Mouse (Mus musculus) T-cell, adult 66 days (primary cell): ENCODE data around the gene Hist1h2bc. TPM values are rescaled to one million over a fixed set of nuclear protein-coding genes. Genes with fewer than 3 reads are reported as not detected.

Source experiments
- total RNA-seq, 2 experiments: library from RNA; stranded (reverse); gene quantifications; 3 replicates in 1 of 2; 4 replicates in 1 of 2; pipeline ENCODE4 v1.2.4; 2023

The Hist1h2bc gene
- 10 to 100 TPM in 1 of 2 experiments, 1 to 10 TPM in 1; 8.2 to 15.2 TPM for total RNA-seq

DNA sequence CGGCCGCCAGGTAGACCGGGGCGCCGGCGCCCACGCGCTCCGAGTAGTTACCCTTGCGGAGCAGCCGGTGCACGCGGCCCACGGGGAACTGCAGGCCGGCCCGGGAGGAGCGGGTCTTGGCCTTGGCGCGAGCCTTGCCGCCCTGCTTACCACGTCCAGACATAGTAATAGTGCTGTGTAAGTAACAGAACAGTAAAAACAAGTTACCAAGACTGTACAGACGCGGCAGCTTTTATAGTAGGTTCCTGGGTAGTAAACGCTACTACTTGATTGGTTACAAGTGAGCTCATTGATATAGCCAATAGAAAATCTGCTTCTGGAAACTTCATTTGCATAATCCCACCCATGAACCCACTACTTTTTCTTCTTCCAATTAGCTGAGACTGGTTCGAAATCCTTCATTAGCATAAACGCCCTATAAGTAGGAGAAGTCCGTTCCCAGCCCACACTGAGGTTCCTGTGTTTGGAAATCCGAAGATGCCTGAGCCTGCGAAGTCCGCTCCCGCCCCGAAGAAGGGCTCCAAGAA lies at the start of gene Hist1h2bc, which contains the start of gene Hist1h2ac:
Gene Hist1h2bc, plus strand, starts transcription at position 445 of the 527 bp plus-strand sequence.
Gene Hist1h2ac, minus strand, starts transcription at position 194 of the 527 bp plus-strand sequence.

DNA sequence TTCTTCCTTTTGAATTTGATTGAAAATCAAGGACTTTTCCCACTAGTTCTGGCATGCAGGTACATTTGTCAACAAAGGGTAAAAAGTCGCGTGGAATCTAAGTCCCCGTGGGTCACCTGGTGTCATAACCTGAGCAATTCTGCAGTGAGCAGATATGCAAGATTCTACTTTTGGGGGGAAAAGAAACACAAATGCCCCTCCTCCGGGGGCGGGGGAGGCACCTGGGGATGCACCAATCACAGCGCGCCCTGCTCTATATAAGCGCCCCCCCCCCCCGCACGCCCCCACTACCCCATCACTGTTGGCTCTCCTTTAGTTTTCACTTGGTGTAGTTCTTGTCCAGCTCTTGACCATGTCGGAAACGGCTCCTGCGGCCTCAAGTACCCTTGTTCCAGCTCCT lies 11.5 kb downstream of the Hist1h2bc start, which contains the start of gene Hist1h1t:
Gene Hist1h1t, plus strand, starts transcription at position 301 of the 400 bp plus-strand sequence.

DNA sequence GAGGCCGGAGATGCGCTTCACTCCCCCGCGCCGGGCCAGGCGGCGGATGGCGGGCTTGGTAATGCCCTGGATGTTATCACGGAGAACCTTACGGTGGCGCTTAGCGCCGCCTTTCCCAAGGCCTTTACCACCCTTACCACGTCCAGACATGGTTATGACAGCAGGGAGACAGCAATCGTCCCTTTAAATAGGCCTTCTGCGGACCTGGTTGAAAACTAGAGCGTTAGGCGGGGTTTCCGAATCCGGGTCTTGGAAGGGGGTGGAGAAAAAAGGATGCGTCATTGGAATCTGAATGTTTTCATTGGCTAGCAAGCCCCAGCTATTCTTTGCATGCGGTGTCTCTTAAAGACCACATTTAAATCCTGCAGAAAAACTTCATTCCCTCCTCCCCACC lies 14.3 kb downstream of the Hist1h2bc start, which contains the start of gene Hist1h4c:
Gene Hist1h4c, minus strand, starts transcription at position 155 of the 394 bp plus-strand sequence.

DNA sequence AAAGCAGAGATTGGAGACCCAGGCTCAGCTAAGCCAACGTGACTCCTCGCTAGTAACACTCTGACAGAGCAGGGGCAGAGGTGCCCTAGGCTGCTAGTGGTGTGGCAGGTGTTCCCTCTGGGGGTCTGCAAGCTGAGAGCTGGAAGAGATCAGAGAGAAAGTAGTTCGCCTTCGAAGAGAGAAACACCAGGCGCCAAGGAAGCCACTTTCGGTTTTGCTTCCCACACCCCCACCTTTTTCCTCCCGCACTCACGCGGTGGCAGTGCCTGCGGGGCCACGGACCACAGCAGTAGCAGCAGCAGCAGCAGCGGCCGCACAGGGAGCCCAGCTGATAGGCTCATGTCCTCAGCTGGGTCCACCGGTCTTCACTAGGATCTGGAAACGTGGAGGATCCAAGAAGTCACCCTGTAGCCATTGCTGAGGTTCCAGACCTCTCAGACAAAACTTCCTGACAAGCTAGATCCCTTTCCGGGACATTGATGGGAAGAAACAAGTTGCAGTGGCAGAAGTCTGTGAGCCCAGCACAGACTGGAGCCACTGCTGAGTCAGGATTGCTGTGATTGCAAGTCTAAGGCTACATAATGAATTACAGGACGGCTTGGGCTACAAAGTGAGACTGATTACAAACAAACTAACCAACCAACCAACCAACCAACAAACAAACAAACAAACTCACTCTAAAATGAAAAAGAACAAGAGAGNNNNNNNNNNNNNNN lies 26.5 kb downstream of the Hist1h2bc start, which contains the start of gene Hfe:
Gene Hfe, minus strand, starts transcription at position 481 of the 716 bp plus-strand sequence.

DNA sequence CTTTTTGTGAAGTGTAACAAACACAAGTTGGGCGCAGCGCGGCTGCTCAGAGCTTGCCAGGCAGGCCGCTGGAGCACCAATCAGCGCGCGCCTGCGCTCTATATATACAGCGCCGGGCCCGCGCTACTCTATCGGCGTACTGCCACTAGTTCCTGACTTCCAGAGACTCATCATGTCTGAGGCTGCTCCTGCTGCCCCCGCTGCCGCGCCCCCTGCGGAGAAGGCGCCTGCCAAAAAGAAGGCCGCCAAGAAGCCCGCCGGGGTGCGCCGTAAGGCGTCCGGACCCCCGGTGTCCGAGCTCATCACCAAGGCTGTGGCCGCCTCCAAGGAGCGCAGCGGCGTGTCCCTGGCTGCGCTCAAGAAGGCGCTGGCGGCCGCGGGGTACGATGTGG lies 54.7 kb downstream of the Hist1h2bc start, which contains the start of gene Hist1h1c:
Gene Hist1h1c, plus strand, starts transcription at position 132 of the 392 bp plus-strand sequence.

Other genes starting within 250 kb of the Hist1h2bc start
- not detected for gene Btn1a1, start 218.3 kb upstream of the Hist1h2bc start, total RNA-seq
- gene Btn2a2, start 195.3 kb upstream of the Hist1h2bc start, total RNA-seq: not detected
- gene Hist1h4h, start 153.1 kb upstream of the Hist1h2bc start, total RNA-seq: 100 to 1,000 TPM; 263 to 347 TPM
- gene Hist1h2af, start 150.3 kb upstream of the Hist1h2bc start, total RNA-seq: 10 to 100 TPM; 25.3 to 89.5 TPM
- 10 to 100 TPM; 15.6 to 26.1 TPM for gene Hist1h3g, start 148.8 kb upstream of the Hist1h2bc start, total RNA-seq
- gene Hist1h2bh, start 140.8 kb upstream of the Hist1h2bc start, total RNA-seq: 10 to 100 TPM in 1 of 2 experiments, 1 to 10 TPM in 1; 7.0 to 13.4 TPM
- 10 to 100 TPM; 62.8 to 92.1 TPM for gene Hist1h3f, start 140.1 kb upstream of the Hist1h2bc start, total RNA-seq
- gene Hist1h4f, start 132.6 kb upstream of the Hist1h2bc start, total RNA-seq: 100 to 1,000 TPM in 1 of 2 experiments, 10 to 100 TPM in 1; 83.0 to 211 TPM
- 10 to 100 TPM in 1 of 2 experiments, 1 to 10 TPM in 1; 7.2 to 15.8 TPM for gene Hist1h1d, start 130.9 kb upstream of the Hist1h2bc start, total RNA-seq
- gene Hist1h3e, start 121.8 kb upstream of the Hist1h2bc start, total RNA-seq: 100 to 1,000 TPM; 113 to 162 TPM
- 10 to 100 TPM; 10.2 to 27.9 TPM for gene Hist1h2ae, start 113.0 kb upstream of the Hist1h2bc start, total RNA-seq
- gene Hist1h2bg, start 112.8 kb upstream of the Hist1h2bc start, total RNA-seq: 100 to 1,000 TPM; 171 to 249 TPM
- 100 to 1,000 TPM in 1 of 2 experiments, 10 to 100 TPM in 1; 79.7 to 145 TPM for gene Hist1h2bf, start 110.0 kb upstream of the Hist1h2bc start, total RNA-seq
- 1 to 10 TPM in 1 of 2 experiments, not detected in 1; 10.0 TPM for gene Hist1h2ad, start 109.8 kb upstream of the Hist1h2bc start, total RNA-seq
- gene Hist1h3d, start 108.4 kb upstream of the Hist1h2bc start, total RNA-seq: 10 to 100 TPM in 1 of 2 experiments, 1 to 10 TPM in 1; 4.9 to 12.6 TPM
- 100 to 1,000 TPM; 122 to 174 TPM for gene Hist1h4d, start 102.6 kb upstream of the Hist1h2bc start, total RNA-seq
- gene Hist1h2be, start 63.1 kb upstream of the Hist1h2bc start, total RNA-seq: 10 to 100 TPM; 16.7 to 27.0 TPM
- 100 to 1,000 TPM; 103 to 169 TPM for gene Hist1h1e, start 61.6 kb upstream of the Hist1h2bc start, total RNA-seq
- gene Hist1h2ac, start 251 bp upstream of the Hist1h2bc start, total RNA-seq: 10 to 100 TPM; 10.3 to 12.2 TPM
- gene Hist1h1t, start 11.6 kb downstream of the Hist1h2bc start, total RNA-seq: not detected
- 100 to 1,000 TPM; 113 to 135 TPM for gene Hist1h4c, start 14.3 kb downstream of the Hist1h2bc start, total RNA-seq
- gene Hfe, start 26.7 kb downstream of the Hist1h2bc start, total RNA-seq: 1 to 10 TPM; 1.4 to 2.5 TPM
- 100 to 1,000 TPM; 569 to 655 TPM for gene Hist1h1c, start 54.6 kb downstream of the Hist1h2bc start, total RNA-seq
- 10 to 100 TPM in 1 of 2 experiments, 1 to 10 TPM in 1; 9.0 to 44.3 TPM for gene Hist1h3c, start 61.4 kb downstream of the Hist1h2bc start, total RNA-seq
- gene Hist1h2bb, start 62.5 kb downstream of the Hist1h2bc start, total RNA-seq: 10 to 100 TPM; 34.2 to 89.5 TPM
- 100 to 1,000 TPM in 1 of 2 experiments, 10 to 100 TPM in 1; 38.6 to 105 TPM for gene Hist1h2ab, start 66.9 kb downstream of the Hist1h2bc start, total RNA-seq
- gene Hist1h3b, start 68.1 kb downstream of the Hist1h2bc start, total RNA-seq: 100 to 1,000 TPM in 1 of 2 experiments, 10 to 100 TPM in 1; 28.4 to 127 TPM
- 100 to 1,000 TPM in 1 of 2 experiments, 10 to 100 TPM in 1; 24.4 to 105 TPM for gene Hist1h4b, start 72.8 kb downstream of the Hist1h2bc start, total RNA-seq
- gene Hist1h4a, start 77.0 kb downstream of the Hist1h2bc start, total RNA-seq: 100 to 1,000 TPM in 1 of 2 experiments, 10 to 100 TPM in 1; 85.2 to 131 TPM
- gene Hist1h3a, start 78.2 kb downstream of the Hist1h2bc start, total RNA-seq: 100 to 1,000 TPM; 140 to 197 TPM
- 10 to 100 TPM; 23.6 to 46.7 TPM for gene Hist1h1a, start 79.5 kb downstream of the Hist1h2bc start, total RNA-seq
- not detected for gene Trim38, start 85.7 kb downstream of the Hist1h2bc start, total RNA-seq
- not detected for gene Slc17a2, start 122.8 kb downstream of the Hist1h2bc start, total RNA-seq
- gene Slc17a3, start 155.2 kb downstream of the Hist1h2bc start, total RNA-seq: not detected
- not detected for gene Slc17a1, start 183.6 kb downstream of the Hist1h2bc start, total RNA-seq
- gene Slc17a4, start 230.8 kb downstream of the Hist1h2bc start, total RNA-seq: not detected
- gene Hist1h2ba, start 250.0 kb downstream of the Hist1h2bc start, total RNA-seq: not detected